Mouse (Mus musculus) kidney, postnatal 4 days (tissue): Measurements from ENCODE around the gene Kcnmb4.

Experiments
- DNase-seq, 2 experiments: peaks; one replicate each; pipeline ENCODE4 v3.0.0; 2021; ENCODE audit warnings: mixed read lengths in 2 of 2

The Kcnmb4 gene

GRCm38 (mm10) chr10:116450621-116451020, 23.1 kb downstream of the Kcnmb4 start:
- DNase-seq: no peak

DNA sequence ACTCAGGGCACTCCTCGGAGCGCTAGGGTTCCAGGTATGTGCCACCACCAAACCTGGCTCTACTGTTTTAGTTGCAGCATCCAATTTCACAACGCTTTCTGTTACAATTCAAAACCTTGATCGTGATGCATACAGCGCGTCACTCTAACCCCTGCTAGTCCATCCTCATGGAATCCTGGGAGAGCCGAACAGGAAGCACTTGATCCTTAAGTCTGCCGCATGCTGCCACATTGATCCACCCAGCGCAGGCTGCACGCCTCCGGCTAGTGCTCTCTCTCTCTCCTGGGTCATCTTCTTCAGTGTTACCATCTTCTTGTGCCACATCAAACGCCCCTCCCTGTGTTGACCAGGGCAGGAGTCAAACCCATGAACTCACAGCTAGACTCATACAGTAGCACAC, 25.5 kb downstream of the Kcnmb4 start:
- no peak for DNase-seq

DNA sequence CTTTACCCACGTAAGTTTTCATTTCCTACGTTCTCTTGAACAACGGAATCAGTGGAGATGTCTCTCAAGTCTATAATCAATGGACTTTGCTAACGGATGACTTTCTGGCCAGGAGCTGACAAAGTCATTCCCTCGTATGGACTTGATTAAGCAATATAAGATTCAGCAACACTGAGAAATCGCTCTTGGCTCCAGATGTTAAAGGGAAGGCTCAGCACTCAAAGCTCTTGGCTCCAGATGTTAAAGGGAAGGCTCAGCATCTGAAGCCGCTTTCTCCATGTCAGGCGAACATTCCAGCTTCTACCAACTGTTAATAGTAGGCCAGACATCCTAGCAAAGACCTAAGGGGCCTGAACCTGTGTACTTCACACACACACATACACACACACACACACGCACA, 26.5 kb downstream of the Kcnmb4 start:
- no peak for DNase-seq

DNA sequence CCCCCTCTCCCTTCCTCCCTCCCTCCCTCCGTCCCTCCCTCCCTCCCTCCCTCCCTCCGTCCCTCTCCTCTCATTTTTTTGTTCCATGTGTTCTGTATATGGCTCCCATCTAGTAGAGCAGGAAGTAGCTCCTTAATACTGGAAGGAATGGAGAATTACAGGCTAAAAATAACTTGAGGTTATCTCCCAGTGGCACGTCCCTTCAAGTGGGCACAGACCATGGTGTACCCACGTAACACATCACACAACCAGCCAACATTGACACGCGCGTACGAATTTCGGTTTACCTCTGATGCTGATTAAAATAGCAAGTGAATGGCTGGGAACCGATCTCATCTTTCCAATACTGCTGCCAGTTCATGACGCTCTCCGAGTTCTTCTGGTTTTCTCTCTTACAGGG, 27.6 kb downstream of the Kcnmb4 start:
- DNase-seq: no peak

DNA sequence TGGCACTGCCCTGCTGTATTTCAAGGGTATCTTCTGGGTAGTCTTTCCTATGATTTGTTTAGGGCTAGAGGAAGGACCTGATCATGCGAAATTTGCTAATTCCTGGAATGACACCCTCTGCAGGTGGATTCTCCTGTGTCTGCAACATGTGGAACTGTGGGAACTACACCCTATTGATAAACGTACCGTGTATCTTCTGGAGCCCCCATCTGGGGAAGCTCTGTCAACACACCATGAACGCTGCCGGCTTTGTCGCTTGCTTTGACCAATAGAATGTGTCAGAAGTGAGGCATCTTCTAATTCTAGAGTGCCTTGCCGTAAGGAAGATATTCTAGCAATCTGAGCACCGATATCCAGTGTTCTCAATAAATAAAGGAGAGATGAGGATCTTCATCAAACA, 28.9 kb downstream of the Kcnmb4 start:
- no peak for DNase-seq

- DNase-seq: no peak
Observed at GRCm38 (mm10) chr10:116444371-116444770, 29.3 kb downstream of the Kcnmb4 start.

DNA sequence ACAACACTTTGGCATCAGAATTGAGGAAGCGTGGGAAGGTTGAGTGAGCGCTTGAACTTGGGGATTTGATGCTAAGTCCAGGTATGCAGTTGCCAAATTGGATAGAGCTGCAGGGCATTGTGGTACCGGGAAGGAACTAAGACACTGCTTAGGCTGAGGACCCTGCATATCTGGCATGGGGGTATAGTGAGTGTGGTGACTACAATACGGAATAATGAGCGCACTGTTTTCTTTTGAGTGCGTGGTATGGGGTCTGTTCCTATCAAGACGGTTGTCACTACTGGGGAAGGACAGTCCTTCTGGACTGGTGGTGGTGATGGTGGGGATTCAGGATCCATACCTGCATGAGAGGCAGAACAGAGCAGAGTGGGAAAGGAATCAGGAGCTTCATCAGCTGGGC, 32.7 kb downstream of the Kcnmb4 start:
- DNase-seq: no peak

- DNase-seq: no peak
Observed at GRCm38 (mm10) chr10:116440088-116440487, 33.6 kb downstream of the Kcnmb4 start.

DNA sequence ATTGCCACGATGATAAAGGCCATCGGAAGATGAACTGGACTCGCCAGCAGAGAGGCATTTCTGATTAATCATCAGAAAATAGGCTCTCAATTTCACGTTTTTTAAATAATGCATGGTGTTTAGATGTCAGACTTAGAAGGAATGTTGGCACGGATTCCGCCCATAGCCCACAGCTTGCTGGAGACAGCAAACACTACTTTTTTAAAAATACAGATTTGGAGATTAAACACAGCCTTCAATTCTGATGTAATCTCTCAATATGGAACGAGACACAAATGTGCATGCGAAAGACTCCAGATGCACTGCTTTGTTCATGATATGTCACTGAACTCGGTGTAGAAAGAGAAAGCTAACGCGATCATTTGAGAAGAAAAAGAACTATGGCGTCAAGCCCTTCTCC, 38.2 kb downstream of the Kcnmb4 start:
- DNase-seq: no peak

DNA sequence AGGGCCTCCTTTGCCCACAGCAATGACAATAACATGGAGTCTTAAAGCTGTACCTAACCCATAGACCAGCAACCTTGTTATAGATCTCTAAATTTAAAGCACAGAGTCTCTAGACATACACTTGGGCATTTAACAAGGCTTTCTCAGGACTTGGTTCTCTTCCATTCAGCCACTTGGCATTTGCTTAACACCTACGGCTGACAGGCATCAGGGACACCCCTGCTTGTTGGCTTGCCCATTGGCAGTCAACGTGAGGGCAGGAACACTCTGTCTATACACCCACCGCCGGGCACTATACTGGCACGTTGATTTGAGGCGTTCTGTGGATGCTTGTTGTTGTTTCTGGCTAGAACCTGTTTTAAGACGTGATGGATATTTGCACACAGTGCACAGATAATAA, 41.3 kb downstream of the Kcnmb4 start:
- DNase-seq: no peak

DNA sequence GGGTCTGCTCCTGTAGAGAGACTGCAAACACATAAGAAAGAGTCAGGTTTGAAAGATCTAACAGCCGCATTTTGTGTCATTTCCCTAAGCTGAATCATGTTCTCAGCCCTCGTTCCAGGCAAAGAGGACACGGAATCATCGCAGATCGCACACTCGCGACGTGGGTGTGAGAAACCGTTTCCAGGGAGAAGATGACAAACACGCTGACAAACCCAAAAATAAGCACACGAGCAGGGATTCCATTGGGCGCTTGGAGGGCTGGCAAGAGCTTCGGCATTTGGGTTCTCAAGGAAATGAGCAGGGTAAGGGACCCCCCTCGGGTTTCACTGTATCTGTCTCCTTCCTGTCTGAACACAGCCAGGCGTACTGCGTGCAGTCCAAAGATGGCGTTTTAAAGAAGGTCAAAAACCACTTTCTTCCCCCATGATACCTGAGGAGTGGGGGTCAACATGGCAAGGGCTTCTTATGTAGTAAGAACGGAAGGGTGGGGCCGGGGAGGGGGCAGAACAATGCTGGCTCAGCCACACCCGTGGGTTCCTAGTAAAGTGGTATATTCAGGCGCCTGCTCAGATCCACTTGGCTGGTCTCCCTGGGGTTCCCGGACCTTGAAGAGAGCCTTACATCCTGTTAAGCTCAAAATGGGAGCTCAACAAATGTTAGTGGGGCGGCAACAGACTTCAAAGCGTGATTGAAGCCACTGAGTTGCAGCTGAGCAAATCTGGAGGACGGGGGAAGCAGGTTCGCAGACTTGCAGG, 45.5 kb downstream of the Kcnmb4 start:
- DNase-seq: no peak

GRCm38 (mm10) chr10:116426176-116426575, 47.5 kb downstream of the Kcnmb4 start:
- no peak for DNase-seq

- no peak for DNase-seq
Observed at GRCm38 (mm10) chr10:116424921-116425320, 48.8 kb downstream of the Kcnmb4 start.

GRCm38 (mm10) chr10:116422551-116422950, 51.1 kb downstream of the Kcnmb4 start:
- DNase-seq: no peak

- no peak for DNase-seq
Observed at GRCm38 (mm10) chr10:116420976-116421375, 52.7 kb downstream of the Kcnmb4 start.

- DNase-seq: no peak
Observed at GRCm38 (mm10) chr10:116418121-116418726, 55.5 kb downstream of the Kcnmb4 start.

- no peak for DNase-seq
Observed at GRCm38 (mm10) chr10:116416726-116417125, 57.0 kb downstream of the Kcnmb4 start.

DNA sequence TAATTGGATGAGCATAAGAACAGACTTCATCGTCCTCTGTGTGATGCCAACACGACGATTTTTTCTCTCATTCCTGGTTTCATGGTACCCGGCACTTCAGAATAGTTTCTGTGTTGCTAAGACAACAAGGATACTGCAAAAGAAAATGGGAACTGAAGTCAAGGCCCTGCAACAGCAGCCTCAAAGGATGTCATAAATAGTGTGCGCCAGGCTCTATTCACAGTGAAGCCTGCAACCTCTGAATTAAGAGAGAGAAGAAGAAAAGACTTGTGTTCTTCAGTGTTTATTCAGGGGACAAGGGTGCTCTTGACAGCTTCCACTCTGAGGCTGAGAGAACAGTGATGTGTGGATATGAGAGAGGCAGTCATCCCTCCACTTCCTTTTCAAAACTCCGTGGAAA, 57.5 kb downstream of the Kcnmb4 start:
- no peak for DNase-seq

DNA sequence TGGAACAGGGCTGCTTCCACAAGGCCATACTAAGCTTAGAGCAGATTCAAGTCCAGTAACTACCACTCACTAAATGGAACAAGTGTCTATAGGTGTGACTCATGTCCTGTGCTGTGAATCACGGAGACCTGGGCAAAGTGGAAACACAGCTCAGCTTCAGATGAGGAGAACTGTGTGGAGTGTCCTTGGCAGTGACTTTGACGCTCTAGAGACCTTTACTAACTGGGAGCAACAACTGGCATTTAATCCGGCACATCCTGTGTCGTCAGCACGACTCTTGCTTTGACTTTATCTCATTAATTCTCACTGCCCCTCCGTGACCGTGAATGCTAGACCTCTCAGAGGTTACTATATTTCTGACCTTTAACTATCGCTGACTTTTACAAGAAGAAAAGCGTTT, 62.9 kb downstream of the Kcnmb4 start:
- DNase-seq: no peak

- no peak for DNase-seq
Observed at GRCm38 (mm10) chr10:116407684-116408359, 65.9 kb downstream of the Kcnmb4 start.

- DNase-seq: no peak
Observed at GRCm38 (mm10) chr10:116405011-116405410, 68.7 kb downstream of the Kcnmb4 start.

DNA sequence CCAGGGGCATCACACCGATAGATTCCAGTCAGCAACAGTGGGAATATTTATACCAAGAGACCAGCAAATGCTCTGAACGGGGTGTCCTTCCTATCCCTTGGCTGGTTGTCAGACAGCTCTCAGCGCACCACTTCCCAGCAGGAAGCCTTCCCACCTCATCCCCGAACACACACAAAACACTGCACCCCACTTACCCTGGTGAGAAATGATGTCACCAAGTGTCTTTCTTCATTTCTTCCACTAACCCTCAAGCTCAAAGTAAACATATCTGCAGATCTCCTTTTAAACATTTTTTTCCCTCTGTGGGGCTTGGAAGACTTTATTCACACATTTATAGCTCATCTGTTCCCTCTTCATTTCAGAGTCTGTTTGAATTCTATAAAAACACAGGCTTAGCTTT, 70.0 kb downstream of the Kcnmb4 start:
- DNase-seq: no peak

DNA sequence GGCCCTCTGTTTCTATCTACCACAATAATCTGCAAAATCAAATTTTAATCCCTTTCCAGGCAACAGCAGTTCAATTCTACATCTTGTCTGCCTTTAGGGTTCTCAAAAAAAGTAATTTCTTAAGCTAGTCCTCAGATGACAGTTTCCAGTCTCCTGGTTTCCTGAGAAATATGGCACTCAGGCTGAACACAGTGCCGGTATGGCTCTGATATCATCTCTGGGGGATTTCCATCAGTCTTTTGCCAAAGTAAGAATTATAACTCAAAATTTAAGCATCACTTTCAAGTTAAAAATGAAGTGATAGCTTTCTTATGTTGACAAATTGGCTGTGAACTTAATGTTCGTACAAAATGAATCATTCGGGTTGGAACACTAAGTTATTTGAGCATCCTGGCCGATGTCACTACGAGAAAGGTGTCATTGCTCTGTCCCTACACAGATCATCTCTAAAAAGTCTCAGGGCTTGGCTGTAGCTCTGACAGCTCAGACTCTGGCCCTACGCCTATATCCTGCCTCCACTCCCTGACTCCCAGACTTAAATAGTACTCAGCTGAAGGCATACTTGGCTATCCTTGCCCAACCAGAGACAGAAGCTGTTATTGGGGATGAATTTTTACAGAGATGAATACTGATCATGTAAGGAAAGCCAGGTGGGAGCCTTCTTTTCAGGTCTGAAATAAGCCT, 70.8 kb downstream of the Kcnmb4 start:
- DNase-seq: no peak

GRCm38 (mm10) chr10:116397973-116398372, 75.7 kb downstream of the Kcnmb4 start:
- no peak for DNase-seq
